Mouse (Mus musculus): ENCODE data around the gene Tppp3.

Tppp3 gene

DNA sequence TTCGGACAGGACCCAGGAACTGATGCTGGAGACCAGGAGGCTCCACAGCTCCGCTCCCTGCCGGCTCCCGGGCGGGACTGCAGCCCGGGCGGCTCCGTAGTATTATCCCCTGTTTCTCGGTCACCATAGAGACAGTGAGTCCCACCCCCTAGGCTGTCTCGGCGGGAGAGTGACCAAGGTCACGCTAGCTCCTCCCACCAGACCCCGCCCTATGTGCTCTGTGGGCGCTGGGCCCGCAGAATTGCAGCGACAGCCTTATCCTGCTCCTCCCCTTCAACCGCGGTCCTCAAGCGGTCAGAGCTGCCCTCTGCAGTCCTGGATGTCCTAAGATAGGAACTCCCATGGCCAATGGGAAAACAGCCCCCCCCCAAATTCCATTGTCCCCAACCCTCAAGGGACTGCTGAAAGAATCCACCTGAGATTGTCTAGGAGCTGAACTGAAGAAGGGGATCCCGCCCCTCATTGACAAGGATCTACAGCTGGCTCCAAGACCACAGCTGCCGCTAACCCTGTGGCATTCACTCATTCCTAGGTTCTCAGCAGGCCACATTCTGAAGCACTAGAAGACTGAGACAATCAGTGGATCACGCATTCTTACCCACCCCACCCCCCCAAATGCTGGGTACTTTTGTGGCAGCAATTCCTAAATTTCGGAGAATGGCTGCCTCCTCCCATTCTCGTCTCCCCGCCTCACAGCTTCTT is at the start of gene Tppp3:
Tppp3 (minus strand) TSS at position 213 of the 702 bp plus-strand sequence.
- DNase-seq (ENCODE audit: low spot score): peak; percentile 99

DNA sequence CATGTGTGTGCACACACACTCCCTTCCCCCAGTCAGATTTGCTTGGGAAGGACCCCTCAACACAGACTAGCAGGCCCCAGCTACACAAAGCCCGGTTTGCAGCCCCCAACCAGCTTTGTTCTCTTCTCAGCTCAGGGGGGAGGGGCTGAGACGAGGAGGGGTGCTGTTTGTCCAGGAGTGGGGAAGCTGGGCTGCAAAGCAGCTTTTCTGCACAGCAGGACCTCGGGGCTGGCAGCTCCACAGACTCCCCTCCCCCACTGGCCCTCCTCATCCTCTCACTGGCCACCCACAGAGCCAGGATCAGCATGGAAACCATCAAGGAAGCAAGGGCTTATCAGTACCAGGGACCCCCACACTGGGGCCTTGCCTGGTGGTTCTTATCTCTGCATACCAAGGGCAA is 49.7 kb upstream of the Tppp3 start:
- no peak for DNase-seq (ENCODE audit: low spot score)

DNA sequence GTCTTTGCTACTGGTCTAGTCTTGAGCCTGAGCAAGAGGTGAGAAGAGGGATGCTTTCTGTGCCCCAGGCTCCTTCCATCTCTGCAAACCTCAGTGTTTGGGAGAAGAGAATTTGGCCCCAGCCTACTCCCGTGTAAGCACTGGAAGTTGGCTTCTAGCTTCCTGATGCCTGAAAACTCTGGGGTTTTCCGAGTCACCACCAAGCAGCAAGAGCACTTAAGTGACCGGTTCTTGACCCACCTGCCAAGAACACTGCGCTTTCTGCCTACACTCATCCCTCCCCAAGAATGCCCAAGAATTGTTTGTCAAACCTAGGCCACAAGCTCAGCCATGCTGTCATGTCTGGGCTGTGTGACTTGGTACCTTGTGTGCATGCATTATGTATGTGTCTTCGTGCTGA is 49.2 kb upstream of the Tppp3 start:
- DNase-seq (ENCODE audit: low spot score): no peak

DNA sequence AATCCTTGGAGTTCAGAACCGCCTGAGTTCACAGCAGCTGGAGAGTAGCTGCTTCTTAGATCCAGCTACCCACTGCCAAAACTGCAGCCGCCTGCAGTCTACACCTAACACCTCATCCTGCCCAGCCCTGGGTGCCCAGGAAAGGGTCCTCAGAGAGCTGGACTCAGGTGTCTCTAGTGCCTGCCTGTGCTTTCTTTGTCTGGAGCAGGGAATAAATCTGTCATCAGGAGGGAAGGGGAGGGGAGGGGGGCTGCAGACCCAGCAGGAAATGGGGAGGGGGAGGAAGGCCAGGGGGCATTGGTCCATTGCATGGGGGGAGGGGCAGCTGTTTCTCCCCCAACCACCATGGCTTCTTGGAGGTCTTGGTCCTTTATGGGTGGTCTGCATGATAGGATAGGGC is 48.3 kb upstream of the Tppp3 start:
- DNase-seq (ENCODE audit: low spot score): no peak

DNA sequence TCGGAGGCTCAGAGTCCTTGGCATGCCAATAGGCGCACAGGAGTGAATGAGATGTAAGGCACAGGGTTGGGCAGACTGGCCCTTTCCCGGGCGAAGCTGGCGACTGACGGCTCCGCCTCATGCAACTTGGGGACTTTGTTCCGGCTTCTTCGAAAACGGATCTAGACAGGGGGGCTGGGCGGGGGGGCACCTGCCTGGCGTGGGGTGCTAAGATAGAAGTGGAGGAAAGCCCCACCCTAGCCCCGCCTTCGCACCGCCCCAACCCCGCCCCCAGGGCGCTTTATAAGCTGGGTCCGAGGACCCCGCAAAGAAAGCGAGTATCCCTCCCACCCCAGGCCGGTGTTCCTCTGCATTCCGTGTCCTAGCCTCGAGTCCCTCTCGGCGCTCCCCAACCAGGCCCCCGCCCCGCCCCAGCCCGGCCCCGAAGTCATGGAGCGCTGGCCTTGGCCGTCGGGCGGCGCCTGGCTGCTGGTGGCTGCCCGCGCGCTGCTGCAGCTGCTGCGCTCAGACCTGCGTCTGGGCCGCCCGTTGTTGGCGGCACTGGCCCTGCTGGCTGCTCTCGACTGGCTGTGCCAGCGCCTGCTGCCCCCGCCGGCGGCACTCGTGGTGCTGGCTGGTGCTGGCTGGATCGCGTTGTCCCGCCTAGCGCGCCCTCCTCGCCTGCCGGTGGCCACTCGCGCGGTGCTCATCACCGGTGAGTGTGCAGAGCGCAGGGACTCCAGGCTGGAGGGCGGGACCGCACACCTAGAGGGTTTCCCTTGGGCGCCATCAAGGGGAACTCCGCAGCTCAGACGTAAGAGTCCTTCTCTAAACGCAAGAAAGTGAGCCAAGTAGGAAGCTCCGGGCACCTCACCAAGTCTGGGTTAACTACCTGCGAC is 47.3 kb upstream of the Tppp3 start, which contains the start of gene Hsd11b2:
Hsd11b2 (plus strand) TSS at position 320 of the 878 bp plus-strand sequence.
- DNase-seq (ENCODE audit: low spot score): peak; percentile 75

DNA sequence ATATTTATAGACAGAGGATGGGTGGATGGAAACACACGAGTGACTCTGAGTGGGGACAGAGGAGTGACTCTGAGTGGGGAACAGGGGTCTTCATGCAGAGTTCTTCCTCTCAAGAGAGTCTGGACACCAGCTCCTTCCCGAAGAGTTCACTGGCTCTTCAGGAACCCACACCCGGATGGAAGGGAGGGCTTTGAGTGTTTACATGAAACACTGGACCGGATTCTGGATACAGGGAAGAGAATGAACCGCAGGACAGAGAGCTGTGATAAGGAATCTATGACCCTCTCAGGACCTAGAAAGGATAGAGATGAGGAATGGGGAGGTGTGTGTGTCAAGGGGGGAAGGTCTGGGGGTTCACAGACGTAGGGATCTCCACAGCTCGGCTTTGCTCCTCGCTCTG is 46.0 kb upstream of the Tppp3 start:
- no peak for DNase-seq (ENCODE audit: low spot score)

DNA sequence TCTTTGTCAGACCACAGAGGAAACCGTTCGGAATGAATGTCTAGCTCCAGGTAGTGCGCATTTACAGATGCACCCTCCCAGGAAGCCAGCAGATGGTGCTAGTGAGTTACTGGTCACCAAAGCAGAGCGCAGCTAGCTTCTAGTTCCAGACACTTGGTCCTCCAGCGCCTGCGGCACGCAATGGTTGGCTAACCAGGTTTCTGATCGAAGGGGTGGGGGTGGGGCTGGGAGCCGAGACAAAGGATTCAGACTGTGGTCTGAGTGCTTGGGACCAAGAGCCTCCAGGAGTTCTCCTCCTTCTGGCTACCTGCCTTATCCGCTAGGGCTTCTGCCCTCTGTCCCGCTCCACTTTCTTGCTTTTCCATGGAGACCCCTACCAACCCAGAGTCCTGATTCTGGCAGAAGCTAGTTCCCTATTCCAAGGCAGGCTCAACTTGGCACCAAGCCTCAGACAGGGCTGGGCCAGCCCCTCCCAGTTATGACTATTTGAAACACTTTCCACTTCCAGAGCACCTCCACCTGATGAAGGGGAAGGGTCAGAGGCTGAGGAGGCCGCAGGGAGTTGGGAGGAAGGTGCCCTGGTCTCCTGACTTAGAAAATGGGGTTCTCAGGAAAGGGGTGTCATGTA is 44.8 kb upstream of the Tppp3 start:
- peak; percentile 89 for DNase-seq (ENCODE audit: low spot score)

DNA sequence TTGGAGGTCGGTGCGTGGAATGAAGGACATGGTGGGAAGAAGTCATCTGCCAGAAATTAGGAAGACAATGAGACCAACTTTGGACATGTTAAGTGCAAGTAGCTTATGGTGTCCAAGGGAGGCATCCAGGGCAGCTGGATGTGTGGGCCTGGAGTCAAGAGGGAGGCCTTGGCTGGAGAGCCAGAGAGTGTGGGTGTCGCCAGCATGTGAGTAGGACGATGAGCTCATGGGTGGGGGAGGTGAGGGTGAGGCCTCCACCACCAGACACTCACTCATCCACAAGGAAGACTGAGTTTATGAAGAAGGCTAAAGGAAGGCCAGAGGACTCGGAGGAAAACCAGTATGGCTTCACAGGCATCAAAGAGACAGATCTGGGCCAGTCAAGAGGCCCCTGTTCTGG is 43.3 kb upstream of the Tppp3 start:
- DNase-seq (ENCODE audit: low spot score): peak; percentile 57

DNA sequence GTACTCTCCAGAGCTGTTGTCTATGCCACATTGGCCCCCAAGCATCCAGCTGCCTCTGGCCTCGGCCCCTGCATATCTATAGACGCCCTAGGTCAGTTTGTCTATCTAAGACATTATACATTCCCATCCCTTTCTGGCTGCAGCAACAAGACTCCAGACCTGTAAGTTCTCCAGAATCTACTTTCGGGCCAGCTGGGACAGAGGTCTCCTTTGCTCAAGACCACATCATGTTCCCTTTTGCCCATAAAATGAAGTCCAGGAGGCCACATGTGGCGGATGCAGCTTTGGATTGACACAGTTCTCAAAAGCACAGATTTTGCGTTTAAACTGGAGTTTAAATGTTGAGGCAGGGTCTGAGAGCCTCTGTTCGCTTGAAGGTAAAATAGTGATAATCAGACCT is 42.9 kb upstream of the Tppp3 start:
- DNase-seq (ENCODE audit: low spot score): no peak

DNA sequence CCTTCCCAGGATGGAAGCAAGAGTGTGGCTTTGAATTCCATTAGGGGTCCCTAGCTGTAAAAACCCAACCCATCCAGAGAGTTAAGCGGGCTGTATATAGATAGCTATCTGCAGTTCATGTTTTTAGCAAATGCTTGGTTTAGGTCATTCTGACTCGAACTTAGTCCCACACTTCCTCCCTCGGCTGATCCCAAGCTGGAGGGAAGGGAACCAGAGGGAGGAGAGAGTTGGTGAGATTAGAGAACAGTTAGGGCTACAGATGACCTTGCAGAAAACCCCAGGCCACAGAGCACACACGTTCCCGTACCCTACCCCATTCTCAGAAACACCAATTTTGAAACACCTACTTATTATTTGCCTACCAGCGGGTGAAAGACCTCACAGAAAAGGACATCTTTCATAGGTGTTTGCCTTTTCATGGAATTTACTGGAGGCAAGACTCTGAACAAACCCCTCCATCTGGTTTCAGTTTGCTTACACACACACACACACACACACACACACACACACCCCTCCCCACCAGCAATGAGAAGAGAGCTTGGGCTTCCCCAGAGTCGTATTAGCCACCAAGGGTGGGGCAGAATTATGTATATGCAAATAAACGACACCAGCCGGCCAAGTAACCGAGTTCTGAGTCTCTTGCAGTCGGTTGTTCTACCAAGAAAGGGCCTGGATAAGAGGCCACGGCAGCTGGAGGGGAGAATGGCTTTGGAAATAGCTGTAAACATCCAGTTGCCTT is 38.8 kb upstream of the Tppp3 start:
- no peak for DNase-seq (ENCODE audit: low spot score)

DNA sequence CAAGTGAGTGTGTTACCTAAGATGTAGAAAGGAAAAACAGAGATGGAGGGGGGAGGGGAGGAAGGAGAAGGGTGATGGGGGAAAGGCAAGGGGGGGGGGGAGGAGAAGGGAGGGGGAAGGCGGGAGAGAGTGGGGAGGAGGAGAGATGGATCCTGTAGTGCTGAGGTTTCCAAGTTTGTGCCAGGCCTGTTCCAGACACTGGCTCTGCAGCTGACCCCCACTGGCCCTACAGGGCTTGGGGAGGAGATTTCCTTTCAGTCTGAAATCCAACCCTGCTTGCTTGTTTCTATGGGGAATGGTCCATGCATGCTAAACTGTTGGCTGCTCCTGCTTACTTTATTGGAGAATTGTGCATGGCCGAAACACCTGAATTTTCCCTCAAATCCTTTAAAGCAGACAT is 37.4 kb upstream of the Tppp3 start:
- no peak for DNase-seq (ENCODE audit: low spot score)

DNA sequence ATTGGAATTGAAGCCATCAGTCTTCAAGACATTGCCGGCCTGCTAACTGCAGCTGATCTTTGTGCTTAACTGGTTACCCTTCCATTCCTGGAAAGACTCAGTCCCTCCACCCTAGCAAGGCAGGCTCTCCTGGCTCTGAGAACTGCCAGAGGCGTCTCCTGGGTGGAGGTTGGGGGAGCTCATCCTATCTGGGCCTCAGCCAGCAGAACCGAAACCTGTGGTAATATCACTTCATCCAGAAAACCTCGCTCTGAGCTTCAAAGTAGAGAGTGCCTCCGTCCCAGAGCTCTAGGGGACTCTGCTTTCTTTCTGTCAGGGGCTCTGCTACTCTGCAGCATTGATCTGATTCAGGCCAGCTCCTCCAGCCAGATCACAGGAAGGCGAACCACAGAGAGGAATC is 35.7 kb upstream of the Tppp3 start:
- no peak for DNase-seq (ENCODE audit: low spot score)

DNA sequence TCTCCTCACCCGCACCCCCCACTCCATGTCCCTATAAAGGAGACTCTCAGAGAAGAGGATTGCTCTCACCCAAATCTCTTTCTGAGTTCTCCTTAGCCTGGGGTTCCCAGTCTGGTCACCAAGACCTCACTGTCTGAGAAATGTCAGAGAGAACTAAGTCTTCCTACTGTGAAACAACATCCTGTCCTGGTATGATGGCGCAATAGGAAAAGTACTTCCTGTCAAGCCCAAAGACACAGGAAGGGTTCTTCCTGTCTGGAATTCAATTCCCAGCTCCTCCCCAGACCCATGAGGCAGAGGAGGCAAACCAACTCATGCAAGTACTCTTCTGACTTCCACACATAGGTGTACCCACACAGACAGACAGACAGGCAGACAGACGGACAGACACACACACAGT is 33.3 kb upstream of the Tppp3 start:
- DNase-seq (ENCODE audit: low spot score): no peak

DNA sequence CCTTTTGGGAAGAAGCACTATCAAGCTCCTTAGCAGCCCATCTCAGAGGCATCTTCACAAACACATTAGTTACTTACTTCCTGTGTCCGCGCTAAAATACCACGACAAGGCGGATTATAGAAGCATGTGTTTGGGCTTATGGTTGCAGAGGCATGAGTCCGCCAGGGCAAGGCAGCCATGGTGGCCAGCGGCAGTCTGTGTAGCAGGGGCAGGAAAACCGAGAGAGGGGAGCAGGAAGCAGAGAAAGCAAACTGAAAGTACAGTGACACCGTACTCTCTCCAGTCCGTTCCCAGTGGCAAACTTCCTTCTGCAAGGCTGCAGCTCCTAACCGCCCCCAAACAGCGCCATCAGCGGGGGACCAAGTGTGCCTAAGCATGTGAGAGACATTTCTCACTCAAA is 28.5 kb upstream of the Tppp3 start:
- no peak for DNase-seq (ENCODE audit: low spot score)

DNA sequence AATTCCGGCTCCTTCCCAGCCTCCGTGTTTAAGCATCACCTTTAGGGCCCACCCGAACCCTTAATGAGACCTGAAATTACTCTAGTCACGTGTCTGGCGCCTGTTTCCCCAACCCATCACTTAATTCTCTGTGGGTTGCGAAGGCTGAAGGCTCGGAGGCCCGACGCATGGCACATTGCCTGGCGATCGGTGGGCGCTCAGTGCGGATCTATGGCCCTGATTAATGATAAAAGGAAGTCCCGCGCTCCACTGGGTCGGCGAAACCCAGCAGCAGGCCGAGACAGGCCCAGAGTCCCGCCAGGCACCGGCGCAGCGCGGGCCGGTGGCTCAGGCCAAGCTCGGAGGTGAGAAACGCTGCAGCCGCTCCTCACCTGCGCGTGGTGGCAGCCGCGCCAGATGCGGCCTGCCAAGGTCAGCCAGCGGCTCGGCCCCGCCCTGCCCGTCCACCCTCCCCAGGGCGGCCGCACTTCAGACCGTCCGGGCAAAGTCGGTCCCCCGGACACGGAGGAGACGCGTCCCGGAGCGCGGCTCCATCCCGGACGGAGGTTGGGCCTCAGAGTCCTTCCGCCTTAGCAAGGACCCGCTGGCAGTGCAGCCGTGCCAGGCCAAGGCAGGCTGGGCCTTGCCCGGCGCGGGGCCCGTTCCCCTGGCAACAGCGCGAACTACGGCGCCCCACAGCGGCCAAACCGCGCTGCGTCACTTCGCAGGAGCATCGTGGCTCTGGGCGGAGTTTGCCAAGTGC is 25.3 kb upstream of the Tppp3 start, which contains the start of gene Zdhhc1:
Zdhhc1 (minus strand) TSS at position 464 of the 742 bp plus-strand sequence.
- peak; percentile 91 for DNase-seq (ENCODE audit: low spot score)

DNA sequence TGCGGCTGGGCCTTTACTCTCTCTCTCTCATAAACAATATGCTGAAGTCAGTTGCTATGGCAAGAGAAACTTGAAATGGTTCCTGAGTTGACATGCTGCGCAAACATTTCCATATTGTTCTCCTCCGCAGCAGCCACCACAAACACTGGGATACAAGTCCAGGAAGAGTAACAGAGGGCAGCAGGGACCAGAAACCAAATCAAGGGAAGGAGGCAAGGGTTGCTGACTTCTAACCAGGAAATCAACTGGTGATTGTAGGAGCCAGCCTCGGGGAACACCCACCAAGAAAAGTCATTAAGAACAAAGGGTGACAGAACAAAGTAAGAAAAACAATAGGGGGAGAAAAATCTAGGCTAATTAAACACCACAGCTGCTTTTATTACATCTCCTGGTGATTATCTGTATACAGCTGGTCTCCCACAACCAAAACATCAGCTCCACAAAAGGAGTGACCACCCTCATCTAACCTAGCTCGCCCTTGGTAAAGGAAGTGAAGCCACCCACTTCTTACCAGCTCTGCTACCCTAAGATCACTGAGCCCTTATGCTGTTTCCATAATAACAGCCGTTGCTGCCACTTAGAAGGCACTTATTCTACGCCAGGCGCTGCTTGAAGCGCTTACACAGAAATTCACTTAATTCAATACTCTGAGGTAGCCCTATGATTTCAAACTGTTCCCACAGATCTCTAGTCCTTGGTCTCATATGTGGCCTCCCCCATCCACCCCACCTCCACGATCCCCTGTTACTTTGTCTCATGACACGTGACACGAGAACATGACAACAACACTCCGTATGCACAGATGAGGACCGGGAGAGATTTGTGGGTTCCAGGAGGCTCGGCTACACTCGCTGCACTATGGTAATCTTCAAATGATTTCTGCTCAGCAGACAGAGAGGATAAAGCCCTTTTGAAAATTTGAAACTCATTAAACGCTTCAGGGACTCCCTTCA is 24.3 kb upstream of the Tppp3 start:
- no peak for DNase-seq (ENCODE audit: low spot score)

DNA sequence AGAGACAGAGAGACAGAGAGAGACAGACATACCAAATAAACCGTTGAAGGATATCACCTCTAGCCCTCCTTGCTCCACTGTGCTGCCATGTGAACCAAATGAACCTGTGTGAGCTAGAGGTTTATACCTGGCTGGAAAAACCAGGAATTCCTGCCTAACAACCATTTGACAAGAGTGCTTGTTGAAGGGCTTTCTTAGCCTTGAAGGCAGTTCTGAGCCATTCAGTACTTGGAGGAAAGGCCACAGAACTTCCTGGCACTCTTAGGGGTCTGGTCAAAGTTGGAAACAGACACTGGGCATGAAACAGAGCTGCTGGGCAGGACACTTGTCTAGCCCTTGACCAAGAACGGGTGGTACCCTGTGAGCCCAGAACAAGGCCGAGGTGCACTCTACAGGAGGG is 23.2 kb upstream of the Tppp3 start:
- DNase-seq (ENCODE audit: low spot score): no peak

DNA sequence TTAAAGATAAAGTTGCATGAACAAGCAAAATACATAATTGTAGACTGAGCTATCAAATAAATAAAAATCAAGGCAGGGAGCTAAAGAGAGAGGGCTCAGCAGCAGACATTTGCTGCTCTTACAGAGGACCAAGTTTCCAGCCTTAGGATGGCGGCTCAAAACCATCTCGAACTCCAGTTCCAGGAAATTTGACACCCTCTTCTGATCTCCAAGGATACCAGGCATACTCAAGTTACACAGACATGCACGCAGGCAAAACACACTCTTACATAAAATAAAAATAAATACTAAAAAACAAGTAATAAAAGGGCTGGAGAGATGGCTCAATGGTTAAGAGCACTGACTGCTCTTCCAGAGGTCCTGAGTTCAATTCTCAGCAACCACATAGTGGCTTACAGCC is 22.2 kb upstream of the Tppp3 start:
- DNase-seq (ENCODE audit: low spot score): no peak

DNA sequence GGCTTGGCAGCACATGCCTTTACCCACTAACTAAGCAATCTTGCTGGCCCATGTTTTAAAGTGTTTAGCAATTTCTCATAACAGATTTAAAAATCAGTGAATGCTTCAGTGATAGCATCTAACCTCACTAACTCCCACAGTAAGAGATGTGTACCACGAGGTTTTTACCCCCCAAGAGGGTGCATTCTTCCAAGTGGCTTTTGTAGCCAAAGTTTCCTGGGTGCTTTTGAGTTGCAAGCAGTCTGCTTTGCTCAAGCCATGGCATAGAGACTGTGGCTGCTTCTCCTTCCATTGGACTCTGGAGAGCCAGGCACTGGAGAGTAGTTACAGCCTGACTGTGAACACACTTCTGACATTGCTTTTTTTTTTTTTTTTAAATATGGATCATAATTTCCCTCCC is 18.0 kb upstream of the Tppp3 start:
- no peak for DNase-seq (ENCODE audit: low spot score)

DNA sequence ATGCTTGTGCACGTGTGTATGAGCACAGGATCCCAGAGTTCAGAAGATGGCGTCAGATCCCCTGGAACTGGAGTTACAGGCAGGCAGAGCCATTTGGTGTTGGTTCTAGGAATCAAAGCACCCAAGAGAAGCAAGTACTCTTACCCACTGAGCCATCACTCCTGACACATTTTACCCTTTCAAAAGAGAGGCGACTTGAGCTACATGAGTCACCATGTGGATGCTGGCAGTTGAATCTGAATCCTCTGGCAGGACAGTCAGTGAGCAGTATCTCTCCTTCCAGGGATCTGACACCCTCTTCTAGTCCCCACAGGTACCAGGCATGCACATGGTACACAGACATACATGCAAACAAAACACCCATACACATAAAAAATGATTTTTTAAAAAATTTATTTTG is 16.8 kb upstream of the Tppp3 start:
- DNase-seq (ENCODE audit: low spot score): no peak
